Comparison of ENCODE assay signal across 8 mouse cellular contexts in genomic region chr6:89239511-89239910, GRCm38 (mm10).
DNase-seq lines count a peak whose midpoint lies in the region; ATAC-seq lines count a peak whose summit lies in the region.

No protein-coding gene starts in this region.

- WGBS in heart, embryonic 12.5 days: 21% methylated on average over 8 of the region's 8 CpGs
- WGBS in stomach, embryonic 15.5 days: 33% methylated on average over 8 of the region's 8 CpGs
- 44% methylated on average over 8 of the region's 8 CpGs for WGBS in intestine, embryonic 16.5 days

- H3K36me3 ChIP-seq in heart, embryonic 12.5 days: no peaks in the 10 kb centered on the region
- H3K36me3 ChIP-seq in stomach, embryonic 15.5 days: no peaks in the 10 kb centered on the region
- no peaks in the 10 kb centered on the region for H3K36me3 ChIP-seq in intestine, embryonic 16.5 days (ENCODE audit: control insufficient read depth, insufficient read depth, low read length)

- DNase-seq in right cerebral cortex, postnatal 10 days (ENCODE audit: low spot score in 2 of 2): peak; percentile 74 to 80
- DNase-seq in right cerebral cortex, adult 2 months (ENCODE audit: low spot score in 2 of 2): no peak
- peak; percentile 96 for DNase-seq in cerebellum, adult 9-10 months
- DNase-seq in left cerebral cortex, postnatal 36 days (ENCODE audit: low spot score in 2 of 2): peak; percentile 18 to 36
- no peak for DNase-seq in yolk sac, embryonic 10.5 days (ENCODE audit: low spot score)

- peaks cover 5% of the 10 kb centered on the region; the same call in 1 of the 2 replicates for H3K4me1 ChIP-seq in heart, embryonic 12.5 days (replicated peaks)
- peaks cover 8% of the 10 kb centered on the region for H3K4me1 ChIP-seq in stomach, embryonic 15.5 days
- peaks cover 4% of the 10 kb centered on the region; the same call in 1 of the 2 replicates for H3K4me1 ChIP-seq in intestine, embryonic 16.5 days (ENCODE audit: control insufficient read depth, insufficient read depth, low read length)

- no peak for ATAC-seq in heart, embryonic 12.5 days (ENCODE audit: insufficient number of reproducible peaks, low FRiP score)
- ATAC-seq in stomach, embryonic 15.5 days (ENCODE audit: insufficient read depth, low FRiP score, low read depth): no peak
- no peak for ATAC-seq in intestine, embryonic 16.5 days

- no peak overlapping the region for H3K27ac ChIP-seq in heart, embryonic 12.5 days (ENCODE audit: poor library complexity, severe bottlenecking)
- peak overlapping the region; percentile 26; the same call in 1 of the 2 replicates for H3K27ac ChIP-seq in stomach, embryonic 15.5 days
- H3K27ac ChIP-seq in intestine, embryonic 16.5 days (ENCODE audit: low read length): no peak overlapping the region

- no peak overlapping the region for H3K4me3 ChIP-seq in heart, embryonic 12.5 days
- H3K4me3 ChIP-seq in stomach, embryonic 15.5 days (replicated peaks): no peak overlapping the region
- H3K4me3 ChIP-seq in intestine, embryonic 16.5 days (ENCODE audit: low read length): no peak overlapping the region

- H3K4me2 ChIP-seq in heart, embryonic 12.5 days: 0 out of 2 replicates have a peak overlapping the region, but pooled peaks have one; percentile 4
- no peak overlapping the region for H3K4me2 ChIP-seq in stomach, embryonic 15.5 days
- no peak overlapping the region for H3K4me2 ChIP-seq in intestine, embryonic 16.5 days (ENCODE audit: low read depth, low read length)

- H3K27me3 ChIP-seq in heart, embryonic 12.5 days (replicated peaks): peaks cover 26% of the 10 kb centered on the region
- 0 out of 2 replicates have a peak, but pooled peaks cover 4% of the 10 kb centered on the region for H3K27me3 ChIP-seq in stomach, embryonic 15.5 days (replicated peaks)
- H3K27me3 ChIP-seq in intestine, embryonic 16.5 days (replicated peaks; ENCODE audit: control insufficient read depth, insufficient read depth, low read length): no peaks in the 10 kb centered on the region

- H3K9ac ChIP-seq in heart, embryonic 12.5 days: no peak overlapping the region
- H3K9ac ChIP-seq in stomach, embryonic 15.5 days: no peak overlapping the region
- H3K9ac ChIP-seq in intestine, embryonic 16.5 days (ENCODE audit: low read depth, low read length): no peak overlapping the region

- H3K9me3 ChIP-seq in heart, embryonic 12.5 days (replicated peaks): no peaks in the 10 kb centered on the region
- H3K9me3 ChIP-seq in stomach, embryonic 15.5 days: no peaks in the 10 kb centered on the region
- no peaks in the 10 kb centered on the region for H3K9me3 ChIP-seq in intestine, embryonic 16.5 days (ENCODE audit: control insufficient read depth, low read length)

- intact Hi-C loops in left cerebral cortex, postnatal 36 days (cut with DNase I): loop anchor here (5.0 to 10.0 kb wide), 3 partner anchors 197 to 302 kb away; no protein-coding TSS in a partner anchor

Comparison
In these comparisons a context has a peak if more than half of its experiments do, and no peak if none do; other contexts are left out.
1. DNase-seq: peak in right cerebral cortex, postnatal 10 days (2 of 2), cerebellum, adult 9-10 months (single experiment) and left cerebral cortex, postnatal 36 days (2 of 2); none in right cerebral cortex, adult 2 months (0 of 2) and yolk sac, embryonic 10.5 days (single experiment).